Mouse (Mus musculus): ENCODE results near the gene Mef2d. TPM values are rescaled to one million over a fixed set of nuclear protein-coding genes. Genes with fewer than 3 reads are reported as not detected.
A peak's percentile ranks its signal among the peaks of the same experiment; 100 is the strongest.

Gene Mef2d
- polyA plus RNA-seq, 1 experiment from 2014 or later: 23.8 TPM

GRCm38 (mm10) chr3:88162811-88163210, 20.6 kb downstream of the Mef2d start:
- Histone ChIP-seq H3K4me2 (ENCODE audit: low read length) (no peak overlapping the region), H3K4me3 (ENCODE audit: low read depth, low read length) (no peak overlapping the region), H3K27ac (ENCODE audit: low read depth) (no peak overlapping the region), H3K4me1 (replicated peaks; ENCODE audit: control insufficient read depth, insufficient read depth, low read length) (no peaks in the 10 kb centered on the region), H3K27me3 (replicated peaks; ENCODE audit: control insufficient read depth, insufficient read depth, low read length) (no peaks in the 10 kb centered on the region), H3K9me3 (ENCODE audit: control insufficient read depth, low read length) (no peaks in the 10 kb centered on the region), H3K9ac (ENCODE audit: low read length) (no peak overlapping the region), H3K36me3 (ENCODE audit: control insufficient read depth, insufficient read depth, low read length) (peaks cover 95% of the 10 kb centered on the region)
- ATAC-seq (replicated peaks; ENCODE audit: low FRiP score, low TSS enrichment, low read depth) (no peak), DNase-seq (ENCODE audit: low spot score) (no peak)
- 87% methylated on average over 4 of the region's 4 CpGs for WGBS

GRCm38 (mm10) chr3:88163847-88164246, 21.7 kb downstream of the Mef2d start:
- Histone ChIP-seq H3K4me2 (ENCODE audit: low read length) (no peak overlapping the region), H3K36me3 (ENCODE audit: control insufficient read depth, insufficient read depth, low read length) (peaks cover 98% of the 10 kb centered on the region), H3K27me3 (replicated peaks; ENCODE audit: control insufficient read depth, insufficient read depth, low read length) (no peaks in the 10 kb centered on the region), H3K9ac (ENCODE audit: low read length) (no peak overlapping the region), H3K27ac (ENCODE audit: low read depth) (no peak overlapping the region), H3K4me1 (replicated peaks; ENCODE audit: control insufficient read depth, insufficient read depth, low read length) (no peaks in the 10 kb centered on the region), H3K9me3 (ENCODE audit: control insufficient read depth, low read length) (no peaks in the 10 kb centered on the region), H3K4me3 (ENCODE audit: low read depth, low read length) (no peak overlapping the region)
- ATAC-seq (replicated peaks; ENCODE audit: low FRiP score, low TSS enrichment, low read depth) (no peak), DNase-seq (ENCODE audit: low spot score) (no peak)
- WGBS: 90% methylated on average over 3 of the region's 3 CpGs

DNA sequence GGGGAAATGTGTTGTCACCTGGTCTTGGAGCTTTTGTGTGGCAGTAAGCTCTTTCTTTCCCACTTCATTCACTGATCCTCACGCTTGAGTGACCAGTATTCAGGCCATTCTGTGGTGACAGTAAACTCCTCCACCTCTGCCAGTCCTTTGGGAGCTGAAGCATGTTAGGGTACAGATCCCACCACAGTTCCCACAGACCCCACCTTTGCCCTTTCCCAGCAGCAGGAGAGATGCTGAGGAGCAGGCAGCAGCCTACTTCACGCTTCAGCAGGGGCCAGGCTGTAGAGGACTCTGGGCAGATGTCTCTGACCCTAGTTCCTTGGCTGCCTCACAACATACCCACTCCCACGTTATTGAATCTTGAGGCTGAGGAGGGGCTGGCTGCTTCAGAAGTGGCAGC, 22.1 kb downstream of the Mef2d start:
- no peaks in the 10 kb centered on the region for H3K9me3 ChIP-seq (ENCODE audit: control insufficient read depth, low read length)
- no peaks in the 10 kb centered on the region for H3K27me3 ChIP-seq (replicated peaks; ENCODE audit: control insufficient read depth, insufficient read depth, low read length)
- H3K4me3 ChIP-seq (ENCODE audit: low read depth, low read length): no peak overlapping the region
- no peak overlapping the region for H3K9ac ChIP-seq (ENCODE audit: low read length)
- DNase-seq (ENCODE audit: low spot score) (no peak), ATAC-seq (replicated peaks; ENCODE audit: low FRiP score, low TSS enrichment, low read depth) (no peak)
- H3K27ac ChIP-seq (ENCODE audit: low read depth): no peak overlapping the region
- peaks cover 98% of the 10 kb centered on the region for H3K36me3 ChIP-seq (ENCODE audit: control insufficient read depth, insufficient read depth, low read length)
- H3K4me1 ChIP-seq (replicated peaks; ENCODE audit: control insufficient read depth, insufficient read depth, low read length): no peaks in the 10 kb centered on the region
- no peak overlapping the region for H3K4me2 ChIP-seq (ENCODE audit: low read length)
- WGBS: 77% methylated on average over 3 of the region's 3 CpGs

DNA sequence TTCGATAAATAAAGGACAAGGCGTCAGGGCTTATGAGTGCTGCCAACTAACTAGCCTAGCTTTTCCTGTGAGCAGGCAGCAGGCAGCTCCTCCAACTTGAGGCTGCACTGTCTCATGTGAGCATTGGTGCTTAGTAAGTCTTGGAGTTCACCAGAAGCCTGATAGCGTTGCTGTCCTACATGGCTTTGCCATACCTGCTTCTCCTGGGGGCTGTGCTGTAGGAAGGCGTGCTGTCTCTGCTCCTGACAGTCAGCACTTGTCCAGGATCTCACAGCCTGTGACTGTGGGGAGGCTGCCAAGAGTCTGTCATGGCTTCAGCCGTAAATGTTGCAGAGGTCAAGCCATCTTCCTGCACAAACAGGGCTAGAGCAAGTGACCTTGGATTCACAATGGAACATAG, 23.9 kb downstream of the Mef2d start:
- no peaks in the 10 kb centered on the region for H3K27me3 ChIP-seq (replicated peaks; ENCODE audit: control insufficient read depth, insufficient read depth, low read length)
- H3K9ac ChIP-seq (ENCODE audit: low read length): no peak overlapping the region
- peaks cover 98% of the 10 kb centered on the region for H3K36me3 ChIP-seq (ENCODE audit: control insufficient read depth, insufficient read depth, low read length)
- no peak overlapping the region for H3K4me3 ChIP-seq (ENCODE audit: low read depth, low read length)
- DNase-seq (ENCODE audit: low spot score) (no peak), ATAC-seq (replicated peaks; ENCODE audit: low FRiP score, low TSS enrichment, low read depth) (no peak)
- H3K9me3 ChIP-seq (ENCODE audit: control insufficient read depth, low read length): no peaks in the 10 kb centered on the region
- WGBS: 89% methylated on average over 5 of the region's 5 CpGs
- H3K4me1 ChIP-seq (replicated peaks; ENCODE audit: control insufficient read depth, insufficient read depth, low read length): no peaks in the 10 kb centered on the region
- H3K4me2 ChIP-seq (ENCODE audit: low read length): no peak overlapping the region
- H3K27ac ChIP-seq (ENCODE audit: low read depth): no peak overlapping the region

DNA sequence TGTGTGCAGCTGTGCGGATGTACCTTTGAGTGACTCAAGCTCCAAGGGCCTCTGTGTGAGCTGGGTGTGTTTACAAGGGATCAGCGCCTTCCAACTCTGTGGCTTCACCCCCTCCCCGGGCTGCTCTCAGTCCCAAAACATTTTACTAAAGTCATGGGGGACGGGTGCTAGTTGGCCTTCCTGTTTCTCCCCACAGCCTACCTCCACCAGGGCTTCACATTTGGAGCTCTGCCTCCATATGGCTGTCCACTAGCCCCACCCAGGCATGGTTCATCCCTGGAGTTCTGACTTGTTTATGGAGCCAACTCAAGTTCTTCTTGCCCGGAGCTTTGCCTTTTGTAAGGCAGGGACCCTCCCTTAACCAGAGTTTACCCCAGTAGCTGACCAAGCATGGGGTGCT, 28.2 kb downstream of the Mef2d start:
- DNase-seq (ENCODE audit: low spot score) (no peak), ATAC-seq (replicated peaks; ENCODE audit: low FRiP score, low TSS enrichment, low read depth) (no peak)
- H3K4me1 ChIP-seq (replicated peaks; ENCODE audit: control insufficient read depth, insufficient read depth, low read length): no peaks in the 10 kb centered on the region
- 84% methylated on average over 5 of the region's 5 CpGs for WGBS
- no peak overlapping the region for H3K4me3 ChIP-seq (ENCODE audit: low read depth, low read length)
- H3K36me3 ChIP-seq (ENCODE audit: control insufficient read depth, insufficient read depth, low read length): peaks cover 83% of the 10 kb centered on the region
- H3K27ac ChIP-seq (ENCODE audit: low read depth): no peak overlapping the region
- no peak overlapping the region for H3K4me2 ChIP-seq (ENCODE audit: low read length)
- no peaks in the 10 kb centered on the region for H3K27me3 ChIP-seq (replicated peaks; ENCODE audit: control insufficient read depth, insufficient read depth, low read length)
- H3K9me3 ChIP-seq (ENCODE audit: control insufficient read depth, low read length): no peaks in the 10 kb centered on the region
- H3K9ac ChIP-seq (ENCODE audit: low read length): no peak overlapping the region

- no peak overlapping the region for H3K4me2 ChIP-seq (ENCODE audit: low read length)
These were observed 30.3 kb downstream of the Mef2d start for GRCm38 (mm10) chr3:88172440-88172839.

DNA sequence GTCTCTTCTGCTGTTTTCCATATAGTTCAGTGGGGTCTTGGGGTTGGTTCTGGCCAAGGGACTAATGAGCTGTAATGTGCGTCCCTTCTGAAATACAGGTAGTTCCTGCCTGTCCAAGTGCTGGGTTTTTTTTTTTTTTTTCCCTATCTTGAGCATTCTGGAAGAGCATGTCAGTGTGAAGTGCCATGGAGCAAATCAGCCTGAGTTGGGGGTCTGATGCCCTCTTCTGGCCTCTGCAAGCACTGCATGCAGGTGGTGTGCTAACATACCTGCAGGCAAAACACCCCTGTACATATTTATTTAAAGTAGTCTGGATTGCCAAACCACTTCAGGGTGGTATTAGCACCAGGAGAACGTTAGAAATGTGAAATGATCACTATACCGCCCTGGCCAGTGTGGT, 31.2 kb downstream of the Mef2d start:
- no peaks in the 10 kb centered on the region for H3K4me1 ChIP-seq (replicated peaks; ENCODE audit: control insufficient read depth, insufficient read depth, low read length)
- H3K4me2 ChIP-seq (ENCODE audit: low read length): no peak overlapping the region
- no peaks in the 10 kb centered on the region for H3K27me3 ChIP-seq (replicated peaks; ENCODE audit: control insufficient read depth, insufficient read depth, low read length)
- DNase-seq (ENCODE audit: low spot score) (peak; percentile 79), ATAC-seq (replicated peaks; ENCODE audit: low FRiP score, low TSS enrichment, low read depth) (no peak)
- H3K36me3 ChIP-seq (ENCODE audit: control insufficient read depth, insufficient read depth, low read length): peaks cover 55% of the 10 kb centered on the region
- H3K9me3 ChIP-seq (ENCODE audit: control insufficient read depth, low read length): no peaks in the 10 kb centered on the region
- H3K4me3 ChIP-seq (ENCODE audit: low read depth, low read length): no peak overlapping the region
- WGBS: 50% methylated on average over 3 of the region's 3 CpGs
- no peak overlapping the region for H3K9ac ChIP-seq (ENCODE audit: low read length)
- no peak overlapping the region for H3K27ac ChIP-seq (ENCODE audit: low read depth)

More at GRCm38 (mm10) chr3:88172440-88172839, 30.3 kb downstream of the Mef2d start:
- Histone ChIP-seq H3K27me3 (replicated peaks; ENCODE audit: control insufficient read depth, insufficient read depth, low read length) (no peaks in the 10 kb centered on the region), H3K4me1 (replicated peaks; ENCODE audit: control insufficient read depth, insufficient read depth, low read length) (no peaks in the 10 kb centered on the region), H3K4me3 (ENCODE audit: low read depth, low read length) (no peak overlapping the region), H3K27ac (ENCODE audit: low read depth) (no peak overlapping the region), H3K9me3 (ENCODE audit: control insufficient read depth, low read length) (no peaks in the 10 kb centered on the region), H3K36me3 (ENCODE audit: control insufficient read depth, insufficient read depth, low read length) (peaks cover 64% of the 10 kb centered on the region), H3K9ac (ENCODE audit: low read length) (no peak overlapping the region)
- 90% methylated on average over 3 of the region's 3 CpGs for WGBS
- ATAC-seq (replicated peaks; ENCODE audit: low FRiP score, low TSS enrichment, low read depth) (no peak), DNase-seq (ENCODE audit: low spot score) (no peak)

DNA sequence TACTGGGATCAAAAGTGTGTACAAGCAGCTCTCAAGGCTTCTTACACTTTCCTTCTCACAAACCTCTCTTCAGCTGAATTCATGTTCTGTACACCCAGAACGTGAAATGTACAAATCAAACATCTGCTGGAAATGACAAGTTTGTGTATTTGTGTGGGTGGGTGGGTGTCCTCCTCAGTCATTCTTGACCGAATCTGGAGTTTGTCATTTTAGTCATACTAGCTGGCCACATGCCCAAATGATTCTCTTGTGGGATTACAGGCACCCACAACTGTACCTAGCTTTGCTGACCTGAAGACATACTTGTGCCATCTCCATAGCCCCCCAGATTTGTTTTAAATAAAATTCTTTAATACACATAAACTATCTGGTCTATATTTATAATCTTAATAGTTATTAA, 32.7 kb downstream of the Mef2d start:
- ATAC-seq (replicated peaks; ENCODE audit: low FRiP score, low TSS enrichment, low read depth): no peak
- H3K27ac ChIP-seq (ENCODE audit: low read depth): no peak overlapping the region

GRCm38 (mm10) chr3:88177106-88177505, 34.9 kb downstream of the Mef2d start:
- H3K4me1 ChIP-seq (replicated peaks; ENCODE audit: control insufficient read depth, insufficient read depth, low read length): no peaks in the 10 kb centered on the region
- H3K27me3 ChIP-seq (replicated peaks; ENCODE audit: control insufficient read depth, insufficient read depth, low read length): no peaks in the 10 kb centered on the region
- peak overlapping the region; percentile 98 for H3K27ac ChIP-seq (ENCODE audit: low read depth)
- H3K36me3 ChIP-seq (ENCODE audit: control insufficient read depth, insufficient read depth, low read length): peaks cover 17% of the 10 kb centered on the region
- peak overlapping the region; percentile 46 for H3K4me2 ChIP-seq (ENCODE audit: low read length)
- H3K9ac ChIP-seq (ENCODE audit: low read length): peak overlapping the region; percentile 80
- DNase-seq (ENCODE audit: low spot score) (no peak), ATAC-seq (replicated peaks; ENCODE audit: low FRiP score, low TSS enrichment, low read depth) (peak; percentile 2; the same call in 1 of the 2 replicates)
- H3K4me3 ChIP-seq (ENCODE audit: low read depth, low read length): peak overlapping the region; percentile 53
- WGBS: 62% methylated on average over 5 of the region's 5 CpGs
- H3K9me3 ChIP-seq (ENCODE audit: control insufficient read depth, low read length): no peaks in the 10 kb centered on the region

More for the DNA sequence above, 32.7 kb downstream of the Mef2d start:
- DNase-seq (ENCODE audit: low spot score): no peak
- Histone ChIP-seq H3K27me3 (replicated peaks; ENCODE audit: control insufficient read depth, insufficient read depth, low read length) (no peaks in the 10 kb centered on the region), H3K9ac (ENCODE audit: low read length) (no peak overlapping the region), H3K4me3 (ENCODE audit: low read depth, low read length) (no peak overlapping the region), H3K9me3 (ENCODE audit: control insufficient read depth, low read length) (no peaks in the 10 kb centered on the region), H3K36me3 (ENCODE audit: control insufficient read depth, insufficient read depth, low read length) (peaks cover 39% of the 10 kb centered on the region), H3K4me1 (replicated peaks; ENCODE audit: control insufficient read depth, insufficient read depth, low read length) (no peaks in the 10 kb centered on the region), H3K4me2 (ENCODE audit: low read length) (no peak overlapping the region)
- 60% methylated on average over 2 of the region's 2 CpGs for WGBS
